Mouse (Mus musculus) cerebellum, postnatal 10 days (tissue): Measurements from ENCODE around the gene Usp24.

ENCODE experiments used
- DNase-seq, 2 experiments: peaks; one replicate each; pipeline ENCODE4 v3.0.0; 2021; ENCODE audit warnings: mixed read lengths in 2 of 2

Gene Usp24

GRCm38 (mm10) chr4:106315921-106316350, at the start of gene Usp24:
Gene Usp24, plus strand, starts transcription at chr4:106316213.
- peak; percentile 80 to 82 for DNase-seq

- DNase-seq: no peak
These were observed 39.1 kb upstream of the Usp24 start for GRCm38 (mm10) chr4:106276937-106277336.

- DNase-seq: no peak
These were observed 36.8 kb upstream of the Usp24 start for GRCm38 (mm10) chr4:106279177-106279576.

GRCm38 (mm10) chr4:106281128-106281491, 34.9 kb upstream of the Usp24 start:
- DNase-seq: peak; percentile 26 to 43

GRCm38 (mm10) chr4:106281492-106282122, 34.4 kb upstream of the Usp24 start:
- DNase-seq: peak; percentile 90

- no peak for DNase-seq
These were observed 33.9 kb upstream of the Usp24 start for GRCm38 (mm10) chr4:106282123-106282510.

GRCm38 (mm10) chr4:106286958-106287743, 28.9 kb upstream of the Usp24 start:
- DNase-seq: no peak

- no peak for DNase-seq
These were observed 25.8 kb upstream of the Usp24 start for GRCm38 (mm10) chr4:106290201-106290600.

- no peak for DNase-seq
These were observed 23.2 kb upstream of the Usp24 start for GRCm38 (mm10) chr4:106292823-106293222.

- no peak for DNase-seq
These were observed 22.5 kb upstream of the Usp24 start for GRCm38 (mm10) chr4:106293378-106294090.

- DNase-seq: no peak
These were observed 20.3 kb upstream of the Usp24 start for GRCm38 (mm10) chr4:106295696-106296095.

GRCm38 (mm10) chr4:106296412-106297086, 19.5 kb upstream of the Usp24 start:
- no peak for DNase-seq

- no peak for DNase-seq
These were observed 14.7 kb upstream of the Usp24 start for GRCm38 (mm10) chr4:106301346-106301745.

- DNase-seq: no peak
These were observed 7.9 kb upstream of the Usp24 start for GRCm38 (mm10) chr4:106308090-106308489.

- DNase-seq: no peak
These were observed 3.4 kb upstream of the Usp24 start for GRCm38 (mm10) chr4:106312651-106313050.

GRCm38 (mm10) chr4:106313070-106313469, 2.9 kb upstream of the Usp24 start:
- no peak for DNase-seq

GRCm38 (mm10) chr4:106313874-106314273, 2.1 kb upstream of the Usp24 start:
- DNase-seq: no peak

- no peak for DNase-seq
These were observed 1.7 kb upstream of the Usp24 start for GRCm38 (mm10) chr4:106314291-106314690.

GRCm38 (mm10) chr4:106316351-106317178, 552 bp downstream of the Usp24 start:
- peak; percentile 79 for DNase-seq

GRCm38 (mm10) chr4:106317179-106318055, 1.4 kb downstream of the Usp24 start:
- DNase-seq: peak; percentile 31 to 42

GRCm38 (mm10) chr4:106318208-106318607, 2.2 kb downstream of the Usp24 start:
- peak in 1 of 2 experiments; percentile 20 for DNase-seq
